Mouse (Mus musculus): Measurements from ENCODE around the gene Sgcd.

DNA sequence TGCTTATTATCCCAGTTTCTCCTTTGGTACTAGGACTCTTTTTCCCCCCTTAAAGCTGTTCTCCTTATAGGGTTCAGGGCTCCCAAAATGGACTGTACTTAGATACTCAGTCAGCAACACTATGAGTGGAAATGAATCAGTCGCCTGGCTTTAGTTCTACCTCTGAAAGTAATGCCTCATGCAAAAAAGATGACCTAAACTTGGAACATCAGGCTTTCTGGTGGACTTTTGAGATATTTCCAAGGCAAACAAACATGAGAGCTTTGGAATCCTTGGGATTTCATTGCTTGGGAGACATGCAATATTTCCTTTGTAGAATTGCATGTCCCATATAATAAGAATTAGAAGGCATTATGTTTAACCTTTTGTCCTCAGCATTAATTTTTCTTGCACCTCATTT lies 859.6 kb downstream of the Sgcd start:
- TF ChIP-seq CTCF (IDR thresholded peaks at IDR 0.05; ENCODE audit: control insufficient read depth, insufficient read depth, insufficient replicate concordance, low read depth, low read length) (no peak), POLR2A (IDR thresholded peaks at IDR 0.05; ENCODE audit: control insufficient read depth, low read depth, low read length) (no peak)

Data from testis, adult 2 months (tissue).